Mouse (Mus musculus) monocyte, adult 5-6 weeks (primary cell): ENCODE data around the gene Skap1. TPM values are rescaled to one million over a fixed set of nuclear protein-coding genes. Genes with fewer than 3 reads are reported as not detected.

Experiments
- ATAC-seq: fragments of 153-309, 156-312 bp; replicated peaks from 2 replicates; pipeline ENCODE4 v1.8.0; 2017; ENCODE audit warnings: mild to moderate bottlenecking; ENCODE audit not compliant: low TSS enrichment, insufficient number of reproducible peaks, severe bottlenecking, poor library complexity, low FRiP score
- total RNA-seq: library from RNA; stranded (forward); fragments of 200-1000, 200-491, 200-594 nt; gene quantifications from 3 replicates; pipeline ENCODE4 v1.2.3, GENCODE M21; 2017

Gene Skap1
- total RNA-seq, 1 experiment from 2014 or later: 47.4 TPM

DNA sequence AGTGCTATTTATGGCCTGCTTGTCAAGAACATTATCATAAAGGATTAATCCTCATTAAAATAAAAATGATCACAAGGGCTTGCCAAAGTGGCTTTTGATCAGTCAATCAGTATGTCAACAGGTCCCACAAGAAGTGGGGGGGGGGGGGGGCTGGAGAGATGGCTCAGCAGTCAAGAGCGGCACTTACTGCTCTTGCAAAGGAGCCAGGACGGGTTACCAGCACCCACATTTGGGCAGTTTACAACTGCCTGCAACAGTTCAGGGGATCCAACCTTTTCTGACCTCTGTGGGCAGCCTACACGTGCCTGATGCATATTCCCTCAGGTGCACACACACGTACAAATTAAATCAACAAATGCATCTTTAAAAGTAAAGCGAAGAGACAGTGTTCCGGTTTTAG is 141.1 kb downstream of the Skap1 start:
- no peak for ATAC-seq

DNA sequence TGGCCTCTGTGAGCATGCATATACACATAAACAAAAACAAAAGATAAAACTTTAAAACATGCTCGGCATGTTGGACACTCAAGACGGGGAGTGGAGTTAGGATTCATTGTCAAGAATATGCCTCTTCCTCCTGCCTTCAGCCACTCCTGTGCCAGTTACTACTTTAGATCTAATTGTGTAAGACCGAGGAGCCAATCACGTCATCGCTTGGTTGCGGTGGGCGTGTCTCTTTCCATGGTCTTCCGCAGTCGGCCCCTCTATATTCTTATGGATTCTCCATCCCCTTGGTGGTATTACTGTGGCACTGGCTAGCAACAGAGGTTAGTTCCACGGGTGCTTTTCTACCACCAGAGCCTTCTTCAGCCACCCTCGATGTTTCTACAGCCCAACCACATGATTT is 148.2 kb downstream of the Skap1 start:
- no peak for ATAC-seq

DNA sequence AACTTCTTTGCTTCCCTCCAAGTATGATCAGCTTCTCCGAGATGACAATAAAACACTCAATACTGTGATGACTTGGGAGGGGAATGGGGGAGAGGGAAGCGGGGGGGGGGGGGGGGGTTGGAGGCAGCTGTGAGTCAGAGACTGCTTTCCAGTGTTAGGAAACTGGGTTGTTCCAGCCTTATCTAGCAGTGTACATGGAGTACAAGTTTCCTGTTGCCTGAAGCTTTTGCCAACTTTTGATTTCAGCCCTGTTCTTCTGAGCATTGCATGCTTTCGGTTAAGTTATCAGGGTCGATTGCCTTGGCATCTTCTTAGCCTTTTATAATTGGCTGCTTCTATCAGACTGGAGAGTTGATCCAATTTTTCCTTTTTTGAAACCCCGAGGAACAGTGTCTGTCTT is 152.4 kb downstream of the Skap1 start:
- no peak for ATAC-seq

DNA sequence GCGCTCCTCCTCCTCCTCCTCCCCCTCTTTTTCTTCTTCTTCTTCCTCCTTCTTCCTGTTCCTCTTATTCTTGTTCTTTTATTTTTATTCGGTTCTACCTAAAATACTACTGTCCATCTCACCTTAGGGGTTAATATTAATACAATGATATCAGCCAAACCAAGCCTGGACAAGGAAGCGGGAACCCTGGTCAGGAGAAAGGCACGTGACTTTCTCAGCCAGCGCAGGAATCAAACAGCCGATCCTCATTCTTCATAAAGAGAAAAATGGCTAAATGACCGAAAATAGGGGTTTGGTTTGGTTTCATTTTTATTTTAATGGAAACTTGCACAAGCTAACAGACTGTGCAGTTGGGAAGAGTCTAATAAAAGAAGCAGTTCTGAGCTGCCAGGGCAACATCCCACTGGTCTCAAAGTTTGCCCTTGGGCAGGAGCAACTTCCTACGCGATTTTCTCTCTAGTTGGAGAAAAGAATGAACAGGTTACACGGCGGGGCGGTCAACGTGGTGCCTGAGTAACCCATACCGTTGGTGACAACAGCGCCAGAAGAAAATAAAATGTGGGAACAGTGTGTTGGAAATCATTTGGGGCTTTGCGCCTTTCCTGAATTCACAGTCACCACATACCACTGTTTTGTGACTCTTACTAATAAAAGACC is 154.5 kb downstream of the Skap1 start:
- no peak for ATAC-seq

DNA sequence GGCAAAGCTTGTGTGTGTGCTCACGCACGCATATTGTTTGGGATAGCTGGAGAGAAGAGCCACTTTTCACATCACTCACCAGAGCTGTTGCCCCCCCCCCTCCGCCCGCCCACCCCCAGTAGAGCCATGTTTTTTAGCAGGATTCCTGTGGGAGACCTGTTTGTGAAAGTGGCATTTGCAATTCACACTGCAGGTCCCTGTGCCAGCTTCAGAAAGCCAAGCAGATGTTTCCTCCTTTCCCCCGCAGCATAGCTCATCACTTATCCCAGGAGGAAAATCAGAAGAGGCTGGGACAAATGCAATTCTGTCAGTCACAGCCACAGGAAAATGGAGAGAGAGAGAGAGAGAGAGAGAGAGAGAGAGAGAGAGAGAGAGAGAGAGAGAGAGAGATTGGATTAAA is 155.2 kb downstream of the Skap1 start:
- no peak for ATAC-seq

DNA sequence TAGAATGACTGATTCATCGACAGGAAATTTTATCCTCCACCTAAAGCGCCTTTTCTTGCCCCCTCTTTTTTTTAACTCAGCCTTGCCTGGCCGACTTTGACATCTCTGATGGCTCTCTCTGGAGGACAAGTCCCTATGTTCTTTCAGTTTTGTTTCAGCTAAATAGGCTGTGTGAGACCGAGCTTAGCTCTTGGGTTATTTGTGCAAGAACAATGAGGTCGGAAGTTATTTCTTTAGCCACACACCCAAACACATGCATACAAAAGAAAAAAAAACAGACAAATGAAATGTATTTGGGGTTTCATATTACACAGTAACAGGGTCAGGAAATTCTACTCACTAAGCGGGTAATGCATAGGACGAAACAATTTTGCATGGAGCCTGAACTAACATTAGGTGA is 155.6 kb downstream of the Skap1 start:
- no peak for ATAC-seq

DNA sequence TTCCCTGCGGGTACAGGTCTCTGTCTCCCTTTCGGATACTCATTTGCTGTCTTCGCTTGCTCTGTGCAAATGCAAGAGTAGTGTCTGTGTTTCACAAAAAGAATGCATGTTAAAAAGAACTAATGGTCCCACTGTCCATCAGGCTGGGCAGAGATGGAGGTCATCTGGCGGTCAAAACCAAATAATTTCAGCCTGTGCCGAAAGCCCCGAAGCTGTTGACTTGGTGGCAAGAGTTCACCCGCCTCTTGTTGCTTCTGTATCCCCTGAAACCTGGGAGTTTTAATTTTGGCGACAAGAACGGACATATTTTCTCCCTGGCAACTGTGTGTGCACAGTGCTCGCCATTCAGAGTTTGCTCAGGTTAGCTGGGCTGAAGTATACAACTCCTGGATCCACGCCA is 156.3 kb downstream of the Skap1 start:
- no peak for ATAC-seq

DNA sequence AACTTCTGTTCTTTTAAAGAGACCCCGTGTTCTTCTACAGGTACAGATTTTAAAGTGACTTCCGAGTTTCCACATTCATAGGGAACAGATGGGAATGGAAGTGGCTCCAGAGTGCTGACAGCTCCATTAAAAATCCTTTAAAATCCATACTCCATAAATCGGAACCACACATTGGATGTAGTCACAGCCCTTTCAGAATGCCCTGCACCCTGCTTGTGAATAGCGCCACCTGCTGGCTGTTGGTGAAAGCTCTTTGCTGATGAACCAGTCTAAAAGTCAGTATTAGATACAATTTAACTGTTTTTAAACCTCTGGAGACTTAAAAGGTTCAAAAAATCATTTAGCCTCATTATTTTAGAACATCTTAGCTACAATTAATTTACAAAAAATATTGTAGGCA is 156.8 kb downstream of the Skap1 start:
- ATAC-seq: 0 out of 2 replicates have a peak, but pooled peaks have one; percentile 59

DNA sequence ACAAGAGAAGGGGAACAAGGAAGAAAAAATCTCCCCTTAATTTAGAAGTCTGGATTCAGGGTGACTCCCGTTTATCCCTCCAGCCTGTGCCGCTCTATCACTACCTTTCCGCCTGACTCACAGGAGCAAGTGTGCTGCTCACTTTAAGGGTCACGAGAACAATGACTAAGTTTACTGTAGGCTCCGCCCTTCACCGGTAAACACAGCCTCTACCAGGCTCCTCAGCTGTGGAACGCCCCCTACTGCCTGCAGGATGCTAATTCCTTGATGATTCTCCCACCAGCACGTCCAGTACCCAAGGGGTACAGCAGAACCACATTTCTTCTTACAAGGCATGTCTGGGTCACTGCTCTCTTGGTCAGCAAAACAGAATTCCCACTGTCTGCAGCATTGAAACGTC is 158.4 kb downstream of the Skap1 start:
- 0 out of 2 replicates have a peak, but pooled peaks have one; percentile 31 for ATAC-seq

DNA sequence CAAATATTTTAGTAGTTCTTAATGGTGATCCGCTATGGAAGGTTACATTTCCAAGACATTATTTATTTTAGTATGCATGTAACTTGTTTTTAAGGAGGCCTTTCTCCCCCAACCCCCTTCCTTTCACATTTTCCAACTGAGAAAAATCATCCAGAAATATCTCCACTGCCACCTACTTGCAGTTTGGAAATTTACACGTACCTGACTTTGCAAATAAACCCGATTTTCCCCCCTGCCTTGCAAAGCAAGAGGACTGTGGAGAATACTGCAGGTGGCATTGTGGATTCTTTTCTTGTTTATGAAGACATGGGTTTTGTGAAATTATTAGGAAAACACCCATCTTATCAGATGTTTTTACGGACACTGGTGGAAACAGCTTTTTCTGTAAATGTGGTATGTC is 160.0 kb downstream of the Skap1 start:
- no peak for ATAC-seq

DNA sequence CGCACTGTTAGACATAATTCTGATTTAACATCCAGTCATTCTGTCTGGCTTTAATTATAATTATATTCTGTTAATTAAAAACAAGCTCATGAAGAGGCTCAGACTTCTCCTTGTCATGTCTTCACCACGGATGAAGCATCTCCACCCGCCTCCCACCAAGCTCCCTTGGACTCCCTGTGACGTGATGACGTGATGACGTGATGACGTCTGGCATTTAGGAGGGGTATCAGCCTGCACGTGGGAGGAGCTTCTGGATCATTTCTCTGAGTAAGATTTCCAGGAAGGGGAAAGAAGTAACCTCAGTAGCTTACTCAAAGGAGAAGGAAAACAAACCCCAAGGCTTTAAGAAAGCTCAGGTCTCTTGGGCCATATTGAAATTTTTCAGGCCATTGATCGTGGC is 165.4 kb downstream of the Skap1 start:
- ATAC-seq: no peak

DNA sequence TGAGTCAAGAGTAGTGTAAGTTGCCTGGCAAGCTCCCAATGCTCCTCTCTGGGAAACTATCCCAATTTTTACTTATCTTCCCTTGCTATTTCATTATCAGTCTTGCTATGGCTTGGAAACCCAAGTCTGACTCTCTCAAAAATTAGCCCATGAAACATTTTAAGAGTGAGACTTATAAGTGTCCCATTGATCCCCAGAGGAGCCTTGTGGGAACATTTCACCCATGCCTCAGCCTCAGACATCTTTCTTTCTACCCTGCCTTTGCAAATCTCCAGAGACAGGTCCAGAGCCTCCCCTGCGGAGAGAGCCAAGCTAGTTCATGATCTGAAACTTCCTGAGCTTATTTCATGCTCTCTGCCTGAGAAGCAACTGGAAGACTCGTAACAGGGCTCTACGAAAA is 167.1 kb downstream of the Skap1 start:
- no peak for ATAC-seq

DNA sequence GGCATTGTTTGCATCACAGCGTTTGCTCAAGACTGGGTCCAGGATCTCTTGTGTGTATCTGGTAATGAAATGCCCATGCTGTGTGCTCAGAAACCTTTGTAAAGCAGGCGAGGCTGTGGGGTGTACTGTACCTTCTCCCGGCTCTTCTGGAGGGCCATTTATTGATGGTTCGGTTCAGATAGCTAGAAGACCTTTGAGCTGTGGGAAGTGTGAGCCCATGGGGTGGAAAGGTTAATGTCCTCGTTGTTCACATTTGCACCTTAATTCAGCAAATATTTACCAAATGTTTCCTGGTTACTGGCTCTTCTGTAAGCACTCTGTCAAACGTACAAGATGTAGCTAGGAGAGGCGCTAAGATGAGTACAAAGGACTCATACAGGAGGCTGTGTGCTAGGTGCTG is 173.5 kb downstream of the Skap1 start:
- no peak for ATAC-seq

DNA sequence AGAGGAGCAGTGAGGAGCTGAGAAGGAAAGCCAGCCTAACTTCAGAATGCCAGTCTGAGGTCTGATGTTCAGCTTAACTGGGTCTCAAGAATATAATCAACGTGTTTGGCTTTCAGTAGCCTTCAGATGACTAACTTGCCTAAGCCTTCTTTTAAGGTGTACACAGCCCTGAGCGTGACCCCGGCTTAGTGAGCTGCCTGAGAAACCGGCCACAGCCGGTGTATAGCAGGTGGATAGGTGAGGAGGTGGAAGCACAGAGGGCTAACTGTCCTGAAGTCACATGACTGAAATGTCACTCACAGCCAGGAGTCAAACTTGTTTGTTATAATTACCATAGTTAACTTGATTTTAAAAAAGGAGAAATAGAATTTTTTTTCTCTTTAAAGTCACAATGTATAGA is 175.4 kb downstream of the Skap1 start:
- no peak for ATAC-seq

DNA sequence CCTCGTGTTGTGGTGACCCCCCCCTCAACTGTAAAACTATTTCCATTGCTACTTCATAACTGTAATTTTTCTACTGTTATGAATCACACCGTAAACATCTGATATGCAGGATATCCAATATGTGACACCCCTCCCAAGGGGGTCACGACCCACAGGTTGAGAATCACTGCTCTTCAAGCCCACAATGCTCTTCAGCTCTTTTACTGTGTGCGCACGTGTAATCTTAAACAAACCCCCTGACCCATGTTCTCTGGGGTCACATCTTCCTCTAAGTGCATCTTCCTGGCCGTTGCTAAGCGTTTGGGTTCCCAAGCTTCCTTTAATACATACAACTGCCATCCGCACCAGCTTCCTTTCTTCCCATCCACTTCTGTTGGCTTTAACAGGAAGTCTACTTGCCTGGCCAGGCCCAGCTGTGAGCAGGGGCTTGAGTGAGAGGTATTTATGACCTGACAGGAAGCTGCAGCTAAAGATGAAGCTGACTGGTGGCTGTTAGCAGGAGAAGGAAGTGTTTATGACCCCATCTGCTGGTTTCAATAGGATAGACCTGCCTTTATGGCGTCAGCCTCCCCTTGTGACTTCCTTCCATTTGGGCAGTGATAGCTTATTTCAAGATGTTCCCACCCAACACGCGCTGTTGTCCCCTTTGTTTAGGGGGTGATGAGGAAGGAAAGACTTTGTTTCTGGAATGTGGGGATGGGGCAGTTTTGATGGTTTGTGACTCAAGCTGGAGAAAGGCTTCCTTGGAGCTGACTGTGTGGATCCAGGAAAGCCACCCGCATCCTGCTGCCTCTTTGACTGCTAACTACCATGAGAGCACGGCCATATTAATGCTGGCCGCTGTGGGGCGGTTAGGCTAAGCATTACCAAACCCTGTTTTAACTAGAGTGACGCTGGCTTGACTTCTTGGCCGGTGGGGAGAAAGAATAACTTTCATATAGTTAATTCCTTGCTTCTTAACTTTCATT is 178.1 kb downstream of the Skap1 start:
- ATAC-seq: no peak

DNA sequence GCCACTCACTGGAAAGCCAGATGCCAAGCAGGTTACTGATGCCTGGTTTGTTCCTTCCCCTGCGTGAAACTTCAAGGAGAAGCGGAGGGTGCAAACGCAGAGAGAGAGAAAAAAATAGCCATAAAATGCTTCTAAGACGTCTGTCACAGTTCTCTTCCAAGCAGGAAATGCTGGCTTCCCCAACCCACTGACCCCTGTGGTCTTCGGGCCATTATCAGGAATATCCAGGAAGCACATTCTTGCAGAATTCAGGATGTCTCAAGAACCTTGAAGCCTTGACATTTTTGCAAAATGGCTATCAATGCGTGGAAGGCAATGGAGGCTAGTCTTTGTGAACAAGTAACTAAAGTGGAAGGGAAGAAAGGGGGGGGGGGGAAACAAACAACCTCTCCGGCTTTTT is 180.6 kb downstream of the Skap1 start:
- ATAC-seq: no peak

DNA sequence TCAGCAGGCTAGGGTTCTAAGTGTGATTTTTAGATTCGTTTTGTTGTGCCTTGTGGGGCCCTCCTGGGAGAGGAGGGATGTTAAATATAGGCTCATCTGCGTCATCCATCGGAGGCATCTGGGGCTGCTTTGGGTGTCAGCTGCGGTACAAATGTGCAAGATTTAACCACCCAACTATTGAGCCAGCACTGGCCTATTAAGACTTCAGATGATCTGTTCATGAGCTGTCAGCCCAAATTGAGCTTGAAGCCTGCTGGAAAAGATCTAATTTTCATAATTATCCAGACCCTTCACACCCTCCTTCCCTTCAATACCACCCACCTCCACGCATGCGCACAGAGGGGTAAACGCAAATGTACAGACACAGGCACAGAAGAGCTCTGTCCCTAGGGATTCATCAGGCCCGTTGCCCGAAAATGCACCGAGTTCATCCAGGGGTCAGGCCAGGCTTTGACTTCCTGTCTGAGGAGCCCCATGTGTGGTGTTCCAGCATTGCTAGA is 181.2 kb downstream of the Skap1 start:
- ATAC-seq: no peak

DNA sequence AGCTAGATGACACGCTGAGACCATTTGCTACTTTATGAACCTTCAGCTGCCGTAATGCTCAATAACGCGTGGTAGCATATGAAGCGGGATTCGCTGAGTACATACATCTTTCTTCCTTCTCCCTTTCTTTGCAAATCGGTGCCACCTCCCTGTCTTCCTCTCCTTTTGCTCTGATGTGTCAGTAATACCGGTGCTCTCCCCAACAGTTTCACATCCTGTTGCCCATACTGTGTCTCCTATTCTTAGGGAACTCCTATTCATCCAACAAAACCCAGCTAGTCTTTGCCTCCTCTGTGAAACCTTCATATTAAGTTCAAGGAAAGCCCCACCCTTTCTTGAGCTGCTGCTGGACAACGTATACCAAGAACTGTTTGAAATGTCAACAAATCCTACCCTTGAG is 187.5 kb downstream of the Skap1 start:
- no peak for ATAC-seq

DNA sequence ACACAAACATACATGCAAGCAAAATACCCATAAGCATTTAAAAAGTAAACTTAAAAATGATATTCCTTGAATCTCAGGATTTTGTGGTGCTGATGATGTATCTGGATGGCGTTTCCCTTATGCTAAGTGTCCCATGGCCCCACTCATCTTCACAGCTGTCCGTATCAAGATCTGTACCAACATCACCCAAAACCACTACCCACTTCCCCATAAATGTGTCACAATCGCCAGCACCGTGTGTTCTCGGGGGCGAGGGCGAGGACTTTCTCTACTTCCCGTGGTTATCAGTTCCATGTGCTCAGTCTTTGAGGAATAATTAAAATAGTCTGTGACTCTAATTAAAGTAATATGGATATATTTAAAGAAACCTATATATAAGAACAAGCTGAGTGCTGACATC is 189.5 kb downstream of the Skap1 start:
- peak; percentile 70; the same call in 1 of the 2 replicates for ATAC-seq

DNA sequence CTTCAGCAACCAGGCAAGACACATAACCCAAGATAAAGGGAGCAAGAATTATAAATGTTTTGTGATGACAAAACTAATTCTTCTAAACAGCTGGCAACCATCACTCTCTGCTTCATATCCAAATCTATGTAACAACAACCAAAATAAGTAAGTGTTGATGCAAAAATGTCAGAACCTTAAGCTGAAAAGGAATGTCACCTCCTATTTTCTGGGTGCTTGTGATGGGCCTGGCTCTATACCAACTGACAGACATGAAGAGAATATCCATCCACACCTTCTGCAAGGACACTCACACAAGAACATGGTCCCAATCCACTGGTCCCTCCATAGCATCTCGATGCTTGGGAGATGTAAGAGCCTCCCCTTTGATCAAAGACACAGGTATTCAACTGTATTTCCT is 194.0 kb downstream of the Skap1 start:
- no peak for ATAC-seq
